Mouse (Mus musculus): ENCODE results near the gene Nrk. TPM values are rescaled to one million over a fixed set of nuclear protein-coding genes. Genes with fewer than 3 reads are reported as not detected.

Gene Nrk
- polyA plus RNA-seq, 1 experiment from 2014 or later, result 13.3 TPM

- ATAC-seq (ENCODE audit: low FRiP score, low TSS enrichment), result no peak
- Histone ChIP-seq H3K27ac (ENCODE audit: low read depth, low read length) (no peak overlapping the region), H3K9ac (ENCODE audit: low read depth, low read length) (no peak overlapping the region), H3K4me1 (ENCODE audit: control insufficient read depth, insufficient read depth, low read length) (no peaks in the 10 kb centered on the region), H3K9me3 (ENCODE audit: control insufficient read depth, low read length) (no peaks in the 10 kb centered on the region), H3K36me3 (ENCODE audit: control insufficient read depth, insufficient read depth, low read length) (no peaks in the 10 kb centered on the region), H3K4me2 (replicated peaks; ENCODE audit: low read depth, low read length) (no peak overlapping the region), H3K4me3 (ENCODE audit: low read length) (no peak overlapping the region), H3K27me3 (ENCODE audit: control insufficient read depth, insufficient read depth, low read length) (0 out of 2 replicates have a peak, but pooled peaks cover 3% of the 10 kb centered on the region)
- 68% methylated on average over 1 of the region's 1 CpGs for WGBS
Observed at GRCm38 (mm10) chrX:139016540-139016939, 102.3 kb downstream of the Nrk start.

GRCm38 (mm10) chrX:139026532-139027097, 112.4 kb downstream of the Nrk start:
- H3K4me3 ChIP-seq (ENCODE audit: low read length), result no peak overlapping the region
- H3K27ac ChIP-seq (ENCODE audit: low read depth, low read length), result no peak overlapping the region
- no peak overlapping the region for H3K4me2 ChIP-seq (replicated peaks; ENCODE audit: low read depth, low read length)
- no peaks in the 10 kb centered on the region for H3K36me3 ChIP-seq (ENCODE audit: control insufficient read depth, insufficient read depth, low read length)
- H3K27me3 ChIP-seq (ENCODE audit: control insufficient read depth, insufficient read depth, low read length), result no peaks in the 10 kb centered on the region
- ATAC-seq (ENCODE audit: low FRiP score, low TSS enrichment), result no peak
- no peaks in the 10 kb centered on the region for H3K9me3 ChIP-seq (ENCODE audit: control insufficient read depth, low read length)
- H3K4me1 ChIP-seq (ENCODE audit: control insufficient read depth, insufficient read depth, low read length), result no peaks in the 10 kb centered on the region
- H3K9ac ChIP-seq (ENCODE audit: low read depth, low read length), result no peak overlapping the region
- 40% methylated on average over 3 of the region's 3 CpGs for WGBS

GRCm38 (mm10) chrX:139027296-139027695, 113.1 kb downstream of the Nrk start:
- Histone ChIP-seq H3K4me1 (ENCODE audit: control insufficient read depth, insufficient read depth, low read length) (no peaks in the 10 kb centered on the region), H3K4me2 (replicated peaks; ENCODE audit: low read depth, low read length) (no peak overlapping the region), H3K9ac (ENCODE audit: low read depth, low read length) (no peak overlapping the region), H3K4me3 (ENCODE audit: low read length) (no peak overlapping the region), H3K27me3 (ENCODE audit: control insufficient read depth, insufficient read depth, low read length) (no peaks in the 10 kb centered on the region), H3K36me3 (ENCODE audit: control insufficient read depth, insufficient read depth, low read length) (no peaks in the 10 kb centered on the region), H3K9me3 (ENCODE audit: control insufficient read depth, low read length) (no peaks in the 10 kb centered on the region), H3K27ac (ENCODE audit: low read depth, low read length) (no peak overlapping the region)
- WGBS, result 50% methylated on average over 5 of the region's 5 CpGs
- ATAC-seq (ENCODE audit: low FRiP score, low TSS enrichment), result no peak

DNA sequence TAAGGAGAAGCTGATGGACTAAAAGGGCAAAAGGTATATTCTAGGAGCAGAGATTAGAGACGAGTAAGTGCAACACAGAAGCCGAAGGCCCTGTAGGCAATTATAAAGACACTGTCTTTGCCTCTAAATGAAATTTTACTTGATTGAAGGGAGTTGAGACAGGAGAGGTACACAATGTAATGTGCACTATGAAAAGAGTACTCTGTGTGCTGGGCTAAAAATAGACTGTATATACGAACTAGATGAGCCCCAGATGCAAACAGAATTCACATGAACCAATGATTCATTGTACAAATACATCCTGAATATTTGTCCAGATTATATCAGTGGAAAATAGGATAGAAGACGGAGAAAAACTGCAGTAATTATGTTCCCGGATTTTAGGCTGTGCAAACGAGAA, 113.7 kb downstream of the Nrk start:
- Histone ChIP-seq H3K36me3 (ENCODE audit: control insufficient read depth, insufficient read depth, low read length) (no peaks in the 10 kb centered on the region), H3K9ac (ENCODE audit: low read depth, low read length) (no peak overlapping the region), H3K4me3 (ENCODE audit: low read length) (no peak overlapping the region), H3K4me2 (replicated peaks; ENCODE audit: low read depth, low read length) (no peak overlapping the region), H3K27me3 (ENCODE audit: control insufficient read depth, insufficient read depth, low read length) (no peaks in the 10 kb centered on the region), H3K27ac (ENCODE audit: low read depth, low read length) (no peak overlapping the region), H3K9me3 (ENCODE audit: control insufficient read depth, low read length) (no peaks in the 10 kb centered on the region), H3K4me1 (ENCODE audit: control insufficient read depth, insufficient read depth, low read length) (no peaks in the 10 kb centered on the region)
- no peak for ATAC-seq (ENCODE audit: low FRiP score, low TSS enrichment)
- 71% methylated on average over 6 of the region's 6 CpGs for WGBS

GRCm38 (mm10) chrX:139037666-139038065, 123.4 kb downstream of the Nrk start:
- H3K27me3 ChIP-seq (ENCODE audit: control insufficient read depth, insufficient read depth, low read length), result no peaks in the 10 kb centered on the region; the same call in 1 of the 2 replicates
- H3K4me3 ChIP-seq (ENCODE audit: low read length), result no peak overlapping the region
- no peak for ATAC-seq (ENCODE audit: low FRiP score, low TSS enrichment)
- no peak overlapping the region for H3K4me2 ChIP-seq (replicated peaks; ENCODE audit: low read depth, low read length)
- 91% methylated on average over 1 of the region's 1 CpGs for WGBS
- no peak overlapping the region for H3K27ac ChIP-seq (ENCODE audit: low read depth, low read length)
- no peaks in the 10 kb centered on the region for H3K9me3 ChIP-seq (ENCODE audit: control insufficient read depth, low read length)
- no peaks in the 10 kb centered on the region for H3K4me1 ChIP-seq (ENCODE audit: control insufficient read depth, insufficient read depth, low read length)
- H3K9ac ChIP-seq (ENCODE audit: low read depth, low read length), result no peak overlapping the region
- H3K36me3 ChIP-seq (ENCODE audit: control insufficient read depth, insufficient read depth, low read length), result no peaks in the 10 kb centered on the region

- no peak overlapping the region for H3K4me2 ChIP-seq (replicated peaks; ENCODE audit: low read depth, low read length)
- WGBS, result 76% methylated on average over 2 of the region's 2 CpGs
- ATAC-seq (ENCODE audit: low FRiP score, low TSS enrichment), result no peak
Observed at GRCm38 (mm10) chrX:139039314-139039713, 125.1 kb downstream of the Nrk start.

GRCm38 (mm10) chrX:139041148-139041547, 126.9 kb downstream of the Nrk start:
- Histone ChIP-seq H3K4me2 (replicated peaks; ENCODE audit: low read depth, low read length) (no peak overlapping the region), H3K27ac (ENCODE audit: low read depth, low read length) (no peak overlapping the region), H3K4me3 (ENCODE audit: low read length) (no peak overlapping the region), H3K36me3 (ENCODE audit: control insufficient read depth, insufficient read depth, low read length) (no peaks in the 10 kb centered on the region), H3K27me3 (ENCODE audit: control insufficient read depth, insufficient read depth, low read length) (no peaks in the 10 kb centered on the region; the same call in 1 of the 2 replicates), H3K4me1 (ENCODE audit: control insufficient read depth, insufficient read depth, low read length) (no peaks in the 10 kb centered on the region), H3K9ac (ENCODE audit: low read depth, low read length) (no peak overlapping the region), H3K9me3 (ENCODE audit: control insufficient read depth, low read length) (no peaks in the 10 kb centered on the region)
- no peak for ATAC-seq (ENCODE audit: low FRiP score, low TSS enrichment)
- WGBS, result 71% methylated on average over 1 of the region's 1 CpGs

More at GRCm38 (mm10) chrX:139039314-139039713, 125.1 kb downstream of the Nrk start:
- no peaks in the 10 kb centered on the region for H3K36me3 ChIP-seq (ENCODE audit: control insufficient read depth, insufficient read depth, low read length)
- no peaks in the 10 kb centered on the region for H3K4me1 ChIP-seq (ENCODE audit: control insufficient read depth, insufficient read depth, low read length)
- H3K27me3 ChIP-seq (ENCODE audit: control insufficient read depth, insufficient read depth, low read length), result no peaks in the 10 kb centered on the region; the same call in 1 of the 2 replicates
- no peak overlapping the region for H3K9ac ChIP-seq (ENCODE audit: low read depth, low read length)
- H3K4me3 ChIP-seq (ENCODE audit: low read length), result no peak overlapping the region
- H3K27ac ChIP-seq (ENCODE audit: low read depth, low read length), result no peak overlapping the region
- no peaks in the 10 kb centered on the region for H3K9me3 ChIP-seq (ENCODE audit: control insufficient read depth, low read length)

GRCm38 (mm10) chrX:139051976-139052375, 137.7 kb downstream of the Nrk start:
- Histone ChIP-seq H3K9ac (ENCODE audit: low read depth, low read length) (no peak overlapping the region), H3K36me3 (ENCODE audit: control insufficient read depth, insufficient read depth, low read length) (no peaks in the 10 kb centered on the region), H3K27me3 (ENCODE audit: control insufficient read depth, insufficient read depth, low read length) (no peaks in the 10 kb centered on the region), H3K4me1 (ENCODE audit: control insufficient read depth, insufficient read depth, low read length) (no peaks in the 10 kb centered on the region), H3K4me3 (ENCODE audit: low read length) (no peak overlapping the region), H3K9me3 (ENCODE audit: control insufficient read depth, low read length) (no peaks in the 10 kb centered on the region), H3K27ac (ENCODE audit: low read depth, low read length) (no peak overlapping the region), H3K4me2 (replicated peaks; ENCODE audit: low read depth, low read length) (no peak overlapping the region)
- peak; percentile 73; the same call in 1 of the 2 replicates for ATAC-seq (ENCODE audit: low FRiP score, low TSS enrichment)
- WGBS, result 76% methylated on average over 1 of the region's 1 CpGs

DNA sequence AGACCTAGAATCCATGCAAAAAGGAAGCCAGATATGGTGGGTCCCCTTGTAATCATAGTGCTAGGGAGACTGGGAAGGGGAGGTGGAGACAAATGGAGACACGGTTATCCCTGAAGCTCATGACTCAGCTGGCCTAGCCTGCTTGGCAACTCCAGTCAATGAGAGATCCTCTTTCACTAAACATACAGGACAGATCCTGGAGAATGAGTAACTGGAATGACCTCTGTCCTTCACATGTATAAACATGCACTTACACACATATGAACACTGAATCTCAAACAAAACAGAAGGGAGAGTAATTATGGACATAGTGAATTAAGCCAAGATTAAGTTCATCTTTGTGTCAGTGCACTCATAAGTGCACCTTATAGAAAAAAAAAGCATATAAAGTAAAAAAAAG, 138.9 kb downstream of the Nrk start:
- 81% methylated on average over 1 of the region's 1 CpGs for WGBS
- Histone ChIP-seq H3K9me3 (ENCODE audit: control insufficient read depth, low read length) (no peaks in the 10 kb centered on the region), H3K4me2 (replicated peaks; ENCODE audit: low read depth, low read length) (no peak overlapping the region), H3K4me1 (ENCODE audit: control insufficient read depth, insufficient read depth, low read length) (no peaks in the 10 kb centered on the region), H3K27me3 (ENCODE audit: control insufficient read depth, insufficient read depth, low read length) (no peaks in the 10 kb centered on the region), H3K4me3 (ENCODE audit: low read length) (no peak overlapping the region), H3K27ac (ENCODE audit: low read depth, low read length) (no peak overlapping the region), H3K9ac (ENCODE audit: low read depth, low read length) (no peak overlapping the region), H3K36me3 (ENCODE audit: control insufficient read depth, insufficient read depth, low read length) (no peaks in the 10 kb centered on the region)
- ATAC-seq (ENCODE audit: low FRiP score, low TSS enrichment), result no peak

All from kidney, embryonic 14.5 days (tissue).